Mouse (Mus musculus) midbrain, embryonic 16.5 days (tissue): ENCODE results near the gene Srsf1. TPM values are rescaled to one million over a fixed set of nuclear protein-coding genes. Genes with fewer than 3 reads are reported as not detected.

ENCODE experiments used
- ATAC-seq: fragments of 200-750 bp; cut with Nextera tagmentation; 2 replicates; pipeline ENCODE4 v1.8.0; 2017; ENCODE audit warnings: moderate TSS enrichment
- H3K27ac ChIP-seq: fragments of 300-500 bp; sonication (generic); 2 replicates; pipeline ENCODE4 v1.5.1; 2014; ENCODE audit warnings: mild to moderate bottlenecking, low read length, mixed read lengths
- H3K27me3 ChIP-seq: fragments of 300-500 bp; sonication (generic); 2 replicates; pipeline ENCODE4 v1.6.1; 2014; ENCODE audit warnings: low read depth, low read length, mixed read lengths; ENCODE audit not compliant: control insufficient read depth, insufficient read depth
- H3K36me3 ChIP-seq: fragments of 300-500 bp; sonication (generic); 2 replicates; pipeline ENCODE4 v1.6.1; 2014; ENCODE audit warnings: mild to moderate bottlenecking, low read length, moderate library complexity, mixed read lengths; ENCODE audit not compliant: control insufficient read depth, insufficient read depth
- H3K4me1 ChIP-seq: fragments of 300-500 bp; sonication (generic); 2 replicates; pipeline ENCODE4 v1.6.1; 2014; ENCODE audit warnings: mild to moderate bottlenecking, low read length, mixed read lengths; ENCODE audit not compliant: control insufficient read depth, insufficient read depth
- H3K4me2 ChIP-seq: fragments of 300-500 bp; sonication (generic); 2 replicates; pipeline ENCODE4 v1.6.1; 2014; ENCODE audit warnings: mild to moderate bottlenecking, low read length, mixed read lengths
- H3K4me3 ChIP-seq: fragments of 300-500 bp; sonication (generic); 2 replicates; pipeline ENCODE4 v1.5.1; 2014; ENCODE audit warnings: low read depth, mild to moderate bottlenecking, low read length, moderate library complexity, mixed read lengths
- H3K9ac ChIP-seq: fragments of 300-500 bp; sonication (generic); 2 replicates; pipeline ENCODE4 v1.6.1; 2014; ENCODE audit warnings: low read depth, low read length, mixed read lengths
- H3K9me3 ChIP-seq: fragments of 300-500 bp; sonication (generic); replicated peaks from 2 replicates; pipeline ENCODE4 v1.6.1; 2014; ENCODE audit warnings: mild to moderate bottlenecking, low read length, mixed read lengths; ENCODE audit not compliant: control insufficient read depth, poor library complexity, severe bottlenecking
- WGBS: fragments of 180-500 bp; shearing (Covaris S2); extraction: QIAGEN DNeasy Blood & Tissue Kit; methylation state at CpG from one replicate; pipeline ENCODE4 v1.1.7; 2014; 5-methylcytosine and 5-hydroxymethylcytosine counted together
- polyA plus RNA-seq: library from polyadenylated mRNA; unstranded; fragments of >200 nt; fragmentation: Nextera tagmentation; extraction: Ambion mirVana; gene quantifications from 2 replicates; pipeline ENCODE4 v1.2.1, GENCODE M21; 2015

Gene Srsf1
- polyA plus RNA-seq, 1 experiment from 2014 or later = 200 TPM

DNA sequence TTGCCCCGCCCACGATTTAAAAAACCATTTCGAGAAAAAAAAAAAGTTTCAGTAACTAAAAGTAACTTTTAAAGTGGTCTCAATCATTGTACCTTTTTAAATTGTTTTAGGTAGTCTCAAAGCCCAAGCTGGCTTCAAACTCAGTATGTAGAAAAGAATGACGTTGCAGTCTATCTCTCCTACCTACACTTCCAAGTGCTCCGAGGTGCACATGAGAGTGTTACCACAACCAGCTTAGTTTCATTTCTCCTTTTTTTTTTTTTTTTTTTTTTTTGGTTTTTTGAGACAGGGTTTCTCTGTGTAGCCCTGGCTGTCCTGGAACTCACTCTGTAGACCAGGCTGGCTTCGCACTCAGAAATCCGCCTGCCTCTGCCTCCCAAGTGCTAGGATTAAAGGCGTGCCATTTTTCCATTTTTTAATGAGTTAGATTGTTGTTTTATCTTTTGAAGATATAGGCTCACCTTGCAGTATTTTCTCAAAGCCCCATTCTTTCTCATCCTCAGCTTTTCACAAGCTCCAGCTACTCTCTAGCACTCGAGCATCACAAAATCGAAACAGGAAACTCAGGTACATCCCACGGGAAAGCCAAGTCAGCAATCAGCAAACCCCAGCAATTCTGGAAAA lies 34.4 kb upstream of the Srsf1 start:
- Histone ChIP-seq H3K27me3 (no peaks in the 10 kb centered on the region), H3K9ac (no peak overlapping the region), H3K27ac (no peak overlapping the region), H3K4me2 (no peak overlapping the region), H3K36me3 (no peaks in the 10 kb centered on the region), H3K9me3 (no peaks in the 10 kb centered on the region), H3K4me3 (no peak overlapping the region), H3K4me1 (peaks cover 12% of the 10 kb centered on the region)
- ATAC-seq = no peak
- 92% methylated on average over 11 of the region's 11 CpGs for WGBS

DNA sequence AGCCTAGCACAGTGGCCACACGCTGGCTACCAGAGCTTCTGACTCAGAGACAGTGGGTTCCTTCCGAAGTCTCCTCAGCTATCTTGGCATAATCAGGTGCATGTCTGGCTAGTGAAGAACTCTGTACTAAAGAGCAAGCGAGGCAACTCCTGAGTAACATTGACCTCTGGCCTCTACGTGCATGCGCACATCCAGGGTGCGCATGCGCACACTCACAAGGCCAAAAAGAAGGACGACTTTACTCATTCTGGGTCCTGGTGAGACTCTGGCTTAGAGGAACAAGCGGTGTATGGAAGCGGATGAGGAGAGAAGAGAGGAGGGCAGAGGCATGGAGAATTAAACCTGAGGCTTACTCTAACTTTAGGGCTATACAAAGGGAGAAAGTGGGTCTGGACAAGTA lies 33.5 kb upstream of the Srsf1 start:
- no peaks in the 10 kb centered on the region for H3K36me3 ChIP-seq
- no peaks in the 10 kb centered on the region for H3K9me3 ChIP-seq
- WGBS = 90% methylated on average over 10 of the region's 10 CpGs
- H3K4me2 ChIP-seq = no peak overlapping the region
- no peak overlapping the region for H3K4me3 ChIP-seq
- ATAC-seq = no peak
- no peak overlapping the region for H3K9ac ChIP-seq
- H3K4me1 ChIP-seq = peaks cover 12% of the 10 kb centered on the region
- H3K27me3 ChIP-seq = no peaks in the 10 kb centered on the region
- H3K27ac ChIP-seq = no peak overlapping the region

DNA sequence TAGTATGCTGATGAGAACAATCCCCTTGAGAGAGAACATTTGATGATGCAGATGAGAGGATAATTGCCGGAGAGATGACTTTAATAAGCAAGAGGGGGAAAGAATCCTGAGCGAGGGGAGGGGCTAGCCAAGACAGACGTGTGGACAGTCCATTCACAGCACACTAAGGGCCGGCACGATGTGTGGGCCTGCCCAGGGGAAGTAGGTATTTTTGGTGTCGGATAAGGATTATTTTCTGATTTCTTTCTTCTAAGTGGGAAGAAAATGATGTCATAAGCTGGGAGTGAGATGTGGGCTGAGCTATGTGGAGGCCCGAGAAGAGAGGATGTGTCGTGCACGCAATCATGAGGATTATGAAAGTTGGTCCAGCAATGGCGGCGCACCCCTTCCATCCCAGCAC lies 32.0 kb upstream of the Srsf1 start:
- no peak overlapping the region for H3K4me3 ChIP-seq
- H3K36me3 ChIP-seq = no peaks in the 10 kb centered on the region
- H3K27ac ChIP-seq = no peak overlapping the region
- no peak overlapping the region for H3K9ac ChIP-seq
- ATAC-seq = no peak
- no peak overlapping the region for H3K4me2 ChIP-seq
- H3K9me3 ChIP-seq = no peaks in the 10 kb centered on the region
- WGBS = 78% methylated on average over 11 of the region's 11 CpGs
- H3K27me3 ChIP-seq = no peaks in the 10 kb centered on the region
- H3K4me1 ChIP-seq = peaks cover under 1% of the 10 kb centered on the region; the same call in 1 of the 2 replicates

DNA sequence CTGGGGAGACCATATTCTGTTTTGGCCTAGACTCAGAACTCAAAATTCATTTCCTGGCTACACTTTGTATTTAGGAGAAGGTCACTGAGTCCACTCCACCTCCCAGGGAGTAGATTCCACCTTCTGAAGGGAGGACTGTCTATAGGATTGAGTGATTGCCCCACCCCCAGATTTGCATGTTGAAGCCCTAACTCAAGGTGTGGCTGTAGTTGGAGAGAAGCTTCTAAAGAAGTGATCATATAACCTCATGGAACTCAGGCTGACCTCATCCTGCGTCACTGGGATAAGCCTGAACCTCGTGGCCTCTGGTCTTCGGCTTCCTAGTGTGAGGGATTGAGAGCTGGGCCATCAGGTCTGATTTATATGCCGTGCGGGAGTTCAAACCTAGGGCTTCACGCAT lies 31.4 kb upstream of the Srsf1 start:
- Histone ChIP-seq H3K27me3 (no peaks in the 10 kb centered on the region), H3K9ac (no peak overlapping the region), H3K4me2 (no peak overlapping the region), H3K36me3 (no peaks in the 10 kb centered on the region), H3K4me3 (no peak overlapping the region), H3K4me1 (no peaks in the 10 kb centered on the region), H3K9me3 (no peaks in the 10 kb centered on the region), H3K27ac (no peak overlapping the region)
- ATAC-seq = no peak
- 87% methylated on average over 6 of the region's 6 CpGs for WGBS

DNA sequence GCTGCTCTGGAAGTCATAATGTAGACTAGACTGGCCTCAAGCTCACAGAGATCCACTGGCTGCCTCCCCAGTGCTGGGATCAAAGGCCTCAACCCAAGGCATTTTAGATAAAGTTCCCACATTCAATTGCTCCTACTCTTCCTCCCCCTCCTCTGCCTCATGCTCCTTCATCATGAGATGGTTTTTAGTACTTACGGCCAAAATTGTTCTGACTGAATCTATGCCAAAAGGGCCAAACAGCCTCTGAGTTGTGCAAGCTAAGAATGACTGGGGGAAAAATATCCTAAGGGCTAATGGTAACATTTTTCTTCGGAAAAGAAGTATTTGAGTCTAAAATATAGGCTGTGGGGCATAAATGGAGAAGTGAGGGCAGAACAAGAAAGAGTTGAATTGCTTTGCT lies 23.2 kb upstream of the Srsf1 start:
- WGBS = 90% methylated on average over 2 of the region's 2 CpGs
- Histone ChIP-seq H3K27me3 (no peaks in the 10 kb centered on the region), H3K4me1 (no peaks in the 10 kb centered on the region), H3K4me3 (no peak overlapping the region), H3K36me3 (no peaks in the 10 kb centered on the region), H3K9ac (no peak overlapping the region), H3K27ac (no peak overlapping the region), H3K9me3 (no peaks in the 10 kb centered on the region), H3K4me2 (no peak overlapping the region)
- ATAC-seq = no peak

DNA sequence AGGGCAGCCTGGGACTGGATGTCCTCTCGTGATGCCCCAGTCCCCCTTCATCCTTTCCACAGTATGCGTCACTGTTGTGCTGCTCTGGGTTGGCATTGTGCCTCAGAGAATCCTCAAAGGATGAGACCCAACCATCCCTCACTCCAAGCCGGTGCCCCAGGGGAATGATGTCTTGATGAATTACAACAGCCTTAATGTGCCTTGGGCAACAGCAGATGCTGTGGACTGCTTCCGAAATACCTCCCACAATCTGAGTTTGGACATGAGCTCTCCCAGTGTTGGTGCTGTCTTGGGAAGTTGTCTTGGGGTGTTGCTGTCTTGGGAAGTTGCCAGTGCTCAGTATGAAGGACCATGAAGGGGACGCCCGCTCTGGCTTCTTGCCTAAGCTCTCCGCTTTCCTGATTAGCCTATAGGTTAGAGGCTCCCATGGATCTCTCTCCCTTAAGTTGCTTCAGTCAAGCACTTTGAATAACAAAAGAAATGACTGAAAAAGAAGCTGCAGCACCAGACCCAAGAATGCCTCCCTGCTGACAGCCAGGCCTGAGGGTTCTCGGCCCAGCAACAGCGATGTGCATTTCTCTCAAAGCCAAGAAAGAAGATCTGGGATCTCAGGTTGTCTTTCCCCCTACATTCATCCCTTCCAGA lies 19.7 kb upstream of the Srsf1 start:
- ATAC-seq = no peak
- Histone ChIP-seq H3K9me3 (no peaks in the 10 kb centered on the region), H3K9ac (no peak overlapping the region), H3K4me1 (no peaks in the 10 kb centered on the region), H3K4me2 (no peak overlapping the region), H3K27me3 (no peaks in the 10 kb centered on the region), H3K36me3 (no peaks in the 10 kb centered on the region), H3K4me3 (no peak overlapping the region), H3K27ac (no peak overlapping the region)
- WGBS = 33% methylated on average over 9 of the region's 9 CpGs

DNA sequence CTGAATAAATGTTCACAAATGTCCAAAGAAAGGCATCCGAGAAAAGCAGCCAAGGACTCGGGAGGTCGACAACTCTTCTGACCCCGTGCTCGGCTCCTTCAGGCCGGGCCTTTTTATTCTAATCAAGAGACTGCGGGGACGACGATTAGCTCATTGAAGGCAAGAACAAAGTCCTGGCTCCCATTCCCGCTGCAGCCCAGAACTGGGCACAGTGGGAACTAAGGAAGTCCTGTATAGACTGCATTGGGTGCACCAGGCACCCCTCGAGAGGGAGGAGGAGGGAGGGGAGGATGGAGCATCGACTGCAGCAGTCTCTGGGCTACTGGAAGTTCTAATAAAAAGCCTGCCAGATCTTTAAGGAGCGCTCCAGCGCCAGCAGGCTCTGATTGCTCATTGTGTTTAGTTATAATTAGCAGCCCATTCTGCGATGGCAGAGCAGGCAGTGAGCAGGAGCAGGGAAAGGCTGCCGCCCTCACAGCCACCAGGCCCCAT lies 18.9 kb upstream of the Srsf1 start:
- Histone ChIP-seq H3K36me3 (no peaks in the 10 kb centered on the region; the same call in 1 of the 2 replicates), H3K4me2 (no peak overlapping the region), H3K27me3 (no peaks in the 10 kb centered on the region), H3K4me3 (no peak overlapping the region), H3K4me1 (no peaks in the 10 kb centered on the region), H3K9me3 (no peaks in the 10 kb centered on the region), H3K9ac (no peak overlapping the region), H3K27ac (no peak overlapping the region)
- 6% methylated on average over 16 of the region's 16 CpGs for WGBS
- ATAC-seq = peak; percentile 39; the same call in 1 of the 2 replicates

DNA sequence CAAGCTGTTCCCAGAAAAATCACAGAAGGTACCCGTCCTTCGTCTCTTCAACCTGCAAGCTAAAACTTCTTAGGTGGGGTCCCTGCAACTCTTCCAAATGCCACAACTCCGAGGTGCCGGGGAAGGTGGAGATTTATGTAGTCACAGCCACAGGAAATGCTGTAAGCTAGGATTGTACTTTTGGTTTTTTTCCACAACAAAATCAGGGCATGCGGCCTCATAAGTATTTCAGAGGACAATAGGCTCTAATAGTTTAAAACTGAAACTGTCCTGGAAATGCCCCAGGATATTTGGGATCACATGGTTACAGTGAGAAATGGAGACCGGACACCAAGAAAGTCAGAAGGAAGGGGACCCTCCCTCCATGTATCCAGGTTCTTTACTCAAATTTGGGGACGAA lies 17.0 kb upstream of the Srsf1 start:
- Histone ChIP-seq H3K4me3 (no peak overlapping the region), H3K4me2 (no peak overlapping the region), H3K9me3 (no peaks in the 10 kb centered on the region), H3K27ac (no peak overlapping the region), H3K36me3 (no peaks in the 10 kb centered on the region; the same call in 1 of the 2 replicates), H3K9ac (no peak overlapping the region), H3K4me1 (no peaks in the 10 kb centered on the region), H3K27me3 (no peaks in the 10 kb centered on the region)
- no peak for ATAC-seq
- WGBS = 90% methylated on average over 7 of the region's 7 CpGs

DNA sequence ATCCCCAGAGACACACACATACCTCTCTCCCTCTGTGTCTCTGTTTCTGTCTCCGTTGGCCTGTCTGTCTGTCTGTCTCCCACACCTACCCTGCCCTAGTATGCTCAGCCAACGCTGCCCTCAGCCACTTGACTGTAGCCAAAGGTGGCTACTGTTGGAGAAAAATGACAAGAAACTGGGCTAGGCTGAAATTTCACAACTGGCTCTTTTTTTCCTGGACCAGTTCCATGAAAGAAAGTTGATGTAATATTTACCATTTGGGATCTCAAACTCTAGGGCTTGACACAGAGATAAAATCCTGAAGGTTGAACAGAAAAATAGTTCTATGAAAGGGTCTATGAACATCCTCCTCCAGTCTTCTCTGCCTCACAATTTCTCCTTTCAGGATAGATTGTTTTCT lies 16.3 kb upstream of the Srsf1 start:
- Histone ChIP-seq H3K27me3 (no peaks in the 10 kb centered on the region), H3K9me3 (no peaks in the 10 kb centered on the region), H3K4me3 (no peak overlapping the region), H3K36me3 (no peaks in the 10 kb centered on the region; the same call in 1 of the 2 replicates), H3K4me1 (no peaks in the 10 kb centered on the region), H3K9ac (no peak overlapping the region), H3K27ac (no peak overlapping the region), H3K4me2 (no peak overlapping the region)
- WGBS = 100% methylated on average over 2 of the region's 2 CpGs
- ATAC-seq = no peak
